Mouse (Mus musculus) lung, embryonic 14.5 days (tissue): ENCODE measurements at regions not wholly inside any gene's neighbourhood (a gene's known extent, or its start where the extent isn't known, plus 50 kb on each side); places are given as distances from the start of the nearest gene placed in this dataset.

ENCODE experiments used
- ATAC-seq: fragments of 200-750 bp; cut with Nextera tagmentation; 2 replicates; pipeline ENCODE4 v1.8.0; 2017; ENCODE audit warnings: mild to moderate bottlenecking, moderate TSS enrichment, moderate library complexity; ENCODE audit not compliant: insufficient read depth
- DNase-seq: peaks from one replicate; pipeline ENCODE4 v3.0.0-alpha.2; 2015
- H3K27ac ChIP-seq: fragments of 300-500 bp; sonication (generic); 2 replicates; pipeline ENCODE4 v1.5.1; 2014; ENCODE audit warnings: low read depth, mild to moderate bottlenecking, moderate library complexity
- H3K27me3 ChIP-seq: fragments of 300-500 bp; sonication (generic); 2 replicates; pipeline ENCODE4 v1.6.1; 2014; ENCODE audit warnings: low read length, control low read depth; ENCODE audit not compliant: insufficient read depth
- H3K36me3 ChIP-seq: fragments of 300-500 bp; sonication (generic); 2 replicates; pipeline ENCODE4 v1.6.1; 2014; ENCODE audit warnings: control low read depth; ENCODE audit not compliant: insufficient read depth
- H3K4me1 ChIP-seq: fragments of 300-500 bp; sonication (generic); 2 replicates; pipeline ENCODE4 v1.6.1; 2014; ENCODE audit warnings: antibody characterized with exemption, control low read depth; ENCODE audit not compliant: insufficient read depth
- H3K4me2 ChIP-seq: fragments of 300-500 bp; sonication (generic); 2 replicates; pipeline ENCODE4 v1.6.1; 2014; ENCODE audit warnings: mild to moderate bottlenecking
- H3K4me3 ChIP-seq: fragments of 300-500 bp; sonication (generic); 2 replicates; pipeline ENCODE4 v1.5.1; 2014; ENCODE audit warnings: low read depth, low read length
- H3K9ac ChIP-seq: fragments of 300-500 bp; sonication (generic); 2 replicates; pipeline ENCODE4 v1.6.1; 2014
- H3K9me3 ChIP-seq: fragments of 300-500 bp; sonication (generic); 2 replicates; pipeline ENCODE4 v1.6.1; 2016; ENCODE audit warnings: low read depth, low read length, control low read depth
- CTCF ChIP-seq: IDR thresholded peaks from 2 replicates; pipeline ENCODE4 v1.5.1; 2016; ENCODE audit warnings: antibody characterized with exemption, low read depth
- WGBS: fragments of 180-500 bp; shearing (Covaris S2); extraction: QIAGEN DNeasy Blood & Tissue Kit; methylation state at CpG from one replicate; pipeline ENCODE4 v1.1.7; 2014; 5-methylcytosine and 5-hydroxymethylcytosine counted together

DNA sequence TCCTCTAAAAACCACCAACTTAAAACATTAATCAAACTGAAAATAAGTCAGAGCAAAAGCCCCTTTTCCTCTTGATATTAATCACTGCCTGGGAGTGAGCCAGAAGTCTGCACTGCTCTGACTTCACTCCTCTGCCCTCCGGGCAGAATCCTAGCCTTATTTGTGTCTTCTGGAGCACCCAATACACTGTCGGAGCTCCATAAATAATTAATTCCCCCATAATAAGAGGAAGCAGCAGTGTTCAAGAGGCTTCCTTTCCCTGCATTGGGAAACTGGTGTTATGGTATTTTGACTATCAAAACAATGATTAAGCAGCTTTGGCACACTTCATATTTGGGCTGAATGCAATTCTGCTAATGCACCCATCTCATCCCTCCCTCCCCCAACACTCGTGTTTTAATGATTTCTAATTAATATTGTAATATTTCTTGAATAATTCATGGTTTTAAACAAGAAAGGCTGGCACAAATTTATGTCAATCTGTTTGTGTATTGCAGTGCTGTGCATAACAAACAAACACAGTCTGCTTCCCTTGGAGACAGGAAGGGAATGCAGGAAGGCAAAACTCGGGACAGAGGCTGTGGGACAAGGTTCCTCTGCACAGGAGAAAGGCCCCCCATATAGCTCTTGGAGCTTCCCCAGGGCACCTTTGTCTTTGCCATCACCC is 523.5 kb upstream of the Stxbp6 start:
- ATAC-seq, result no peak
- Histone ChIP-seq H3K27ac (no peak overlapping the region), H3K9ac (no peak overlapping the region), H3K9me3 (no peaks in the 10 kb centered on the region), H3K4me3 (no peak overlapping the region), H3K36me3 (no peaks in the 10 kb centered on the region), H3K4me1 (no peaks in the 10 kb centered on the region), H3K4me2 (no peak overlapping the region), H3K27me3 (no peaks in the 10 kb centered on the region)
- TF ChIP-seq CTCF, result no peak
- DNase-seq, result peak; percentile 9
- WGBS, result 42% methylated on average over 4 of the region's 4 CpGs

DNA sequence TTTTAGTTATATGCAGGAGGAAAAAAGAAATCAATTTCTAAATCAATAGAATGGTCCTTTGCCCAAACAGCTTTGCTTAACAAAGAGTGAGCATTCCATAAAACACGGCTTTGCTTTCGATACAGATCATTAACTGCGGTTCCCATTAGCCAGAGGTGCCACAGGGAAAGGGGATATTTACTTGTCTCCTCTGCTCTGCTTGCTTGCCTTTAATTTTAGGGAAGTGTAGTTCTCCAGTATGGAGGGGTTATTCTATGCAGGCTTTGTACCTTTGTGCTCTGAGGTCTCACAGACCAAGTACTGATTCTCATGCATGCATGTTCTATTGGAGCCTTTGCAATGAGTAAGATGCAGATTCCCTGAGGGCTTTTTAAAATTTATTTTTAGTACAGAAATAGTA is 520.2 kb upstream of the Stxbp6 start:
- H3K9me3 ChIP-seq, result no peaks in the 10 kb centered on the region
- no peaks in the 10 kb centered on the region for H3K27me3 ChIP-seq
- TF ChIP-seq CTCF, result no peak
- H3K4me1 ChIP-seq, result no peaks in the 10 kb centered on the region
- no peak overlapping the region for H3K9ac ChIP-seq
- no peak overlapping the region for H3K27ac ChIP-seq
- DNase-seq, result no peak
- 90% methylated on average over 3 of the region's 3 CpGs for WGBS
- no peak for ATAC-seq
- no peak overlapping the region for H3K4me2 ChIP-seq
- H3K36me3 ChIP-seq, result no peaks in the 10 kb centered on the region
- H3K4me3 ChIP-seq, result no peak overlapping the region

- WGBS, result 86% methylated on average over 2 of the region's 2 CpGs
- Histone ChIP-seq H3K27me3 (no peaks in the 10 kb centered on the region), H3K4me1 (no peaks in the 10 kb centered on the region), H3K4me2 (no peak overlapping the region), H3K9me3 (no peaks in the 10 kb centered on the region), H3K9ac (no peak overlapping the region), H3K27ac (no peak overlapping the region), H3K36me3 (no peaks in the 10 kb centered on the region), H3K4me3 (no peak overlapping the region)
- no peak for ATAC-seq
- DNase-seq, result no peak
- TF ChIP-seq CTCF, result no peak
Measured at GRCm38 (mm10) chr12:45590191-45590590, 515.7 kb upstream of the Stxbp6 start.

DNA sequence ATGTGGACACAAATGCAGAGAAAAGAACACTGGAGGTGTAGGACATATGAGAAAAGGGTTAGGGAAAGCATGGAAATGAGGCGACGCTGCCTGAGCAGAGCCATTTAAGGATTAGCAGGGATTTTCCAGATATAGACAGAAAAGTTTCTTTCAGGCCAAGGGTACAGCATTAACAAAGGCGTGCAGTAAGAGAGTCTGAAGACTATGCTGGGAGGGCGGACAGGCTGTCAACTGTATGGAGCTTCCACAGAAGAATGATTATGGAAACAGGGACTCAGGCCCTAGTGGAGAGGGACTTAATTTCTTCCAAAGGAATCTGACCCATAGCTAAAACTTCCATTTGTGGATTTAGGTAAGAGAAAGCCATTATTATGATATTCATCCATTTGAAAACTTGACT is 511.3 kb upstream of the Stxbp6 start:
- no peaks in the 10 kb centered on the region for H3K36me3 ChIP-seq
- DNase-seq (no peak), ATAC-seq (no peak)
- no peak overlapping the region for H3K27ac ChIP-seq
- no peaks in the 10 kb centered on the region for H3K4me1 ChIP-seq
- H3K9ac ChIP-seq, result no peak overlapping the region
- H3K27me3 ChIP-seq, result no peaks in the 10 kb centered on the region
- WGBS, result 78% methylated on average over 4 of the region's 4 CpGs
- H3K9me3 ChIP-seq, result no peaks in the 10 kb centered on the region
- no peak overlapping the region for H3K4me3 ChIP-seq
- TF ChIP-seq CTCF, result no peak
- no peak overlapping the region for H3K4me2 ChIP-seq

GRCm38 (mm10) chr12:45563325-45564030 is 489.0 kb upstream of the Stxbp6 start:
- Histone ChIP-seq H3K27me3 (no peaks in the 10 kb centered on the region), H3K9me3 (no peaks in the 10 kb centered on the region), H3K4me2 (no peak overlapping the region), H3K36me3 (no peaks in the 10 kb centered on the region), H3K4me1 (no peaks in the 10 kb centered on the region), H3K27ac (no peak overlapping the region), H3K9ac (no peak overlapping the region), H3K4me3 (no peak overlapping the region)
- TF ChIP-seq CTCF, result no peak
- DNase-seq, result no peak
- 68% methylated on average over 13 of the region's 13 CpGs for WGBS
- ATAC-seq, result no peak

DNA sequence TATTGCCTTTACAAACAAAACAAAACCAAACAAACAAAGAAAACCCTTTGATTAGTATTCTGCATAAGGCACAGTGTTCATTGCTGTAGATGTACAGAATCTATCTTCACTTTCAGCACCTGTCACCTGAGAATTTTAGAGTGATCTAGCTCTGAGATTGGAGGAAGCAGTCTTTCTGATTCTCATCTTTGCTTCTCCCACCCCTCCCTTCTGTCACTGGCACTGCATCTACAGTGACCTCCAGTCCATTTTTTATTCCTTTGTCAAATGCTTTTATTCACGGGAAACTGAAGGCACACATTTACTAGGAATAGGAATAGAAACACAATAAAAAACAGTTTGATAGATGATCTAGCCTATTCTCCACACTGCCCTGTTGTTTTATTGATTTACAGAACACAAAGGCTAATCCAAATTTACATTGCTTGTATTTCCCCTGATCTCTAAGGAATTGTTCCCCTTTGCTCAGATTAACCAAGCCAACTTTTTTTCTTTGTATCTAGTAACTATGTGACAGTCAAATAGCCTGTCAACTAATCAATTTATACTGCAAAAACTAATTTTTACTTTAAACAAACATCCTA is 488.2 kb upstream of the Stxbp6 start:
- no peaks in the 10 kb centered on the region for H3K4me1 ChIP-seq
- H3K4me2 ChIP-seq, result no peak overlapping the region
- no peaks in the 10 kb centered on the region for H3K9me3 ChIP-seq
- WGBS, result 50% methylated on average over 1 of the region's 1 CpGs
- no peak overlapping the region for H3K27ac ChIP-seq
- H3K4me3 ChIP-seq, result no peak overlapping the region
- H3K36me3 ChIP-seq, result no peaks in the 10 kb centered on the region
- no peak overlapping the region for H3K9ac ChIP-seq
- no peak for TF ChIP-seq CTCF
- DNase-seq (no peak), ATAC-seq (no peak)
- H3K27me3 ChIP-seq, result no peaks in the 10 kb centered on the region

- Histone ChIP-seq H3K9me3 (no peaks in the 10 kb centered on the region), H3K9ac (no peak overlapping the region), H3K4me3 (no peak overlapping the region), H3K36me3 (no peaks in the 10 kb centered on the region), H3K4me2 (no peak overlapping the region), H3K27ac (no peak overlapping the region), H3K4me1 (no peaks in the 10 kb centered on the region), H3K27me3 (no peaks in the 10 kb centered on the region)
- DNase-seq, result no peak
- ATAC-seq, result no peak
- WGBS, result 71% methylated on average over 11 of the region's 11 CpGs
- no peak for TF ChIP-seq CTCF
Measured at GRCm38 (mm10) chr12:45561889-45562288, 487.4 kb upstream of the Stxbp6 start.
